Mouse (Mus musculus): ENCODE data around the gene Olfr1427.
"Not testable (repeated sequence)": the region's sequence is repeated elsewhere in the genome, so short reads cannot be mapped to it uniquely, and the experiment has no call there.

Gene Olfr1427

DNA sequence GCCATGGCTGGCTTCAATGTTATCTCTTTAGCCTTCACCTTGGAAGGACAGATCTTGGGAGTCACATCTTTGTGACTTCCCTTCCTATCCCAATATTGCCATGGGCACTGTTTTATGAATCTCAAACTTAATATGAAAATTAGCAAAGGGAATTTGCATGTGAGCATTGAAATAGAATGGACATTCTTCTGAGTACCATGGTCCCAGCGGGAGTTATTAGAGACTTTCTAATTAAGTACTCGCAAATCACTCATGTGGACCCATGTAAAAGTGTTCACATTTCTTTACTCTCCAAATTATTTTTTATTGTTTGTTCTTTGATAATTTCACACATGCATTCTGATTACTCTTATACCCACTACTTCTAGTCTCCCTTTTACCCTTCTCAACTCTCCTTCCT, at the start of gene Olfr1427:
Olfr1427 (minus strand) TSS at position 101 of the 400 bp plus-strand sequence.
- DNase-seq = no peak

DNA sequence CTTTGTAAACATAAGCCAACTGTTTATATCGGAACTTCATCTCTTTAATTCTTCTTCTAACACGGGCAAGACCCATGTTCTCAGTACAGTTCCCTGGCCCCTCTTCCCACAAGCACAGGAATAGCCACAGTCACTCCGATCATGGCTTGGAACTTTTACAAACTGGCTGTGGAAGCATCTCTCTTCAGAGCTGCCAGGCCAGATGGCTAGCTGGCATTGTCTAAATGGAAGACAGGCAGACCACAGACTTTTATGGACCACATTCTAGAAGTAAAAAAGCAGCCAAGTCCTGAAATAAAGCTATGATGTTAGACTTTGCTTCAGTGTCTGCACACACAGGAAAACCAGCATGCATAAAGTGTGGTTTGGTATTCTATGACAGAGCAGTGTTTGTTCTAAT, 42.3 kb upstream of the Olfr1427 start:
- no peak for DNase-seq

DNA sequence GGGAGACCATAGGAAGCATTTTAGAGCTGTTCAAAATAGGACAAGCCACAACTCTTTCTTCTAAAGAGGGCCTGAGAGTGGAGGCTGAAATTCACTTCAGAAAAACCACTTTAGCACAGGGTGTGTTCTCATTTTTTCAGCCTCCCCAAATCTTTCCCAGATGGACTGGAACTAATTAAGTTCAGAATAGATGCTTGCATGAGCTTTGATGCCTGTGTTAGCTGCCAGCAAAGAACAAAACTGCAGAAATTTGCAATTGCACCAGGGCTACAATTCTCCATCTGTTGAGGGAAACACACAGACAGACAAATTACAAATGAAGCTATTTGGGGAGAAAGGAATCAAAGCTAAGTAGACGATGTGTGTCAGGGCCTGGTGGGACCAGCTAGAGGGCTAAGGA, 40.2 kb upstream of the Olfr1427 start:
- DNase-seq = no peak

DNA sequence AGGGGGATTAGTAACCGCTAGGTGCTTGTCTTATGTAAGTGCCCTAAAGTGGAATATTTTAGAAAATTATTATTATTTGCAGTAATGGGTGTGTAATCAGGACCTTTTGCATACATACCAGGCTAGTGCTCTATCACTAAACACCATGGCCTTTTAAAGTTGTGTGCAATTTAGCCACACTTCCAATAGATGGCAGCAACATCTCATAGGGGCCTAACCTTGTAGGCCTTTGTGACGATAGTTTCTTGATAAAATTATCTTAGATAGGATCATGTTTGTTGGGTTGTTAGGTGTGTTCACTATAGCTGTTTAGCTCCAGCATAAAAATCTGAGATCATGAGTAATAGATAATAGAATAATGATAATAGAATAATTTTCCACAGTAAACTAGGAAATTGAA, 31.2 kb upstream of the Olfr1427 start:
- peak; percentile 2 for DNase-seq

DNA sequence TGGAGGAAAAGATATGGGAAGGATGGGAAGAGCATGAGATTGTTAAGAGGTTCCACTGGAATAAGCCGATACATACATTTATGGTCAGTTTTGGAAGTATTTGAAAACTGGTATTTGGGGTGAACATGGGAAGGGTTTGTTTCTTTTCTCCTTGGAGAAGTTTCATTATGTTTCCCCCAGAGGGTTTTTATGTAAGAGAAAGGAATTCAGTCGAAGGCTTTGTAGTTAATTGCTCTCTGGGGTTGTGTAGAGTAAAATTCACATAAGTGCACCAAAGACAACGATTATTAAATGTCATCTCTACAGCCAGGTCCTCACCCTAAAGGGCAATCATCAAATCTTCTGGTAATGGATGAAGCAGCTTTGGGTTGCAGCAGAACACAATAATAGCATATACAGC, 20.0 kb upstream of the Olfr1427 start, which contains the start of gene Olfr76:
Olfr76 (minus strand) TSS at position 101 of the 400 bp plus-strand sequence.
- DNase-seq = no peak

DNA sequence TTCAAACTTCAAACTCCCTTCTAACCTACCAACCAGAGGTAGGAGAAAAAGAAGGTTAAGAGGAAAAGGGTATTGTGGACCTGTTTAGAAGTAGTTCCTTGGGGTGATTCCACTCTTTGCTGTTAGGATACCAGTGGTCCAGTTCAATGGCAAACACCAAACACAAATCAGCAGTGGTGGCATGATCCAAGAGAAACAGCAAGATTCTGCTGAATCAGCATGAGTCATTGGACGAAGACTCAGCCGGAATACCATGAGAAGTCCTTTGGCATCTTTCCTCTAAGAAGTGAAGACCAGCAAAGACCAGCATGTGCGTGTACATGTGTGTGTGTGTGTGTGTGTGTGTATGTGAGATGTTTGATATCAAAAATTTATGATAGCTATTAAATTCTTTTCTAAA, 13.3 kb upstream of the Olfr1427 start:
- no peak for DNase-seq

DNA sequence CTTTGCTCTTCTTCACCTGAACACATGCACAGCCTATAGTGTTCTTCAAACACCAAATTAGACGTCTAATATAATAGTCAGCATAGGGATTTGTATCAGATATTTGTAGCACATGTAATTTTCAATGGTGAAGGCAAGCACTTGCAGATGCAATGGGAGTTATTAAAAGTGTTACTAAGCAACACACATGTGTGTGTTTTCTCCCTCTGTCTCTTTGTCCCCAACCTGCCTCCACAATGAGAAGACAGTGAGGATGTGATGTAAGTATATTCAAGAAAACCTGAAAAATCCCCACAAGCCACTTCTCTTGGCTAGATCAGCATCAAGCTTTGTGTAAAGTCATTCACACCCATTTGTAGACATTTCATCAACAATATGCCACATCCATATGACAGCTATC, 12.7 kb upstream of the Olfr1427 start, which contains the start of gene Olfr1428:
Olfr1428 (minus strand) TSS at position 101 of the 400 bp plus-strand sequence.
- DNase-seq = no peak

DNA sequence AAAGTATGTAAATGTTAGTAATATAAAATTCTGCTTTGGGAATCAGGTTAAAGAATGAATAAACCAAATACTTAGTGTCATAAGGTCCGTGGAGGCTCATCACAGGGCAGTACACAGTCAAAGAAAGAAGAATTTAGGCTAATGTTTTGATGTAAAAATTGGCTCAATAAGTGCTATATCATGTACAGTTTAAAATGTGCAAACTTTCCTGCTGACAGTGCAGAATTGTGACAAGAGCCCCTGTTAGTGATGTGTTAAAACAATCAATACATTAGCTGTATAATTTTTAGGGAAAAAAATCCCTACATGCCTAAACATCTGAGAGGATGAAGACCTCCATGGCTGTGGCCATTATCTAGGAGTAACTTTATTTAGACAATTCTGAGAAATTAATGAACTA, 10.7 kb upstream of the Olfr1427 start:
- DNase-seq = no peak

DNA sequence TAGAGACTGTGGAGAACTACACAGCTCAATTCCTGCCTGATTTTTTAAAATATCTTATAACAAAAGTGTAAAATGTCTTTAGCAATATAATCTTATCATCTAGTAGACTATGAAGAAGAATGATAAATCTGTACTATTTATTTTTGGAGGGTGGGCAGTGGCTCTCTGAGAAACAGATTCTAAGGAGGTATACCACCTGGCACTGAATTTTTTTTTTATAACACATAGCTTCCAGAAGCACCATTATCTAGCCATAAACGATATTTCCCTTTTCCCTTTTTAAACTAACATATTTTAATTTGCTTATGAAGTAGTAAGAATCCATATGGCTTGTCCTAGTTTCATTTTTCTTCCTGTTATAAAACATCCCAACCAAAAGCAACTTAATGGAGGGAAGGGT, 1.4 kb upstream of the Olfr1427 start:
- DNase-seq = no peak

DNA sequence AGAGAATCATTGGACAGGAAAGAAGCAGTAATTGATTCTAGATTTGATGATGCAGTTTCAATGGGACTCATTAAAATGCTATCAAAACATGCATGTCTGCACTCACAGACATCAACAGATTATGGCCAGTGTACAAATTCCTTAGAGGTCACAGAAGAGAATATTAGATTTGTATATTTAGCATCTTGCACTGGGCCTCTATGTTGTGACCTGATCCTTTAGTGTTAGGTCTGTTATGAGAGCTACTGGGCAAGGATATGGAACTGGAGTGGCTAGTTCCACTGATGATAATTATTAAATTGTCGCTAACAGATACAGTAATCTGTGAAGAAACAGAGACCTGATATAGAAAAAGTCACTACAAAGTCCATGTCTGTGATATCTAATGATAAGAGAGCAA, 11.2 kb downstream of the Olfr1427 start, which contains the start of gene Olfr1426:
Olfr1426 (minus strand) TSS at position 101 of the 400 bp plus-strand sequence.
- no peak for DNase-seq

DNA sequence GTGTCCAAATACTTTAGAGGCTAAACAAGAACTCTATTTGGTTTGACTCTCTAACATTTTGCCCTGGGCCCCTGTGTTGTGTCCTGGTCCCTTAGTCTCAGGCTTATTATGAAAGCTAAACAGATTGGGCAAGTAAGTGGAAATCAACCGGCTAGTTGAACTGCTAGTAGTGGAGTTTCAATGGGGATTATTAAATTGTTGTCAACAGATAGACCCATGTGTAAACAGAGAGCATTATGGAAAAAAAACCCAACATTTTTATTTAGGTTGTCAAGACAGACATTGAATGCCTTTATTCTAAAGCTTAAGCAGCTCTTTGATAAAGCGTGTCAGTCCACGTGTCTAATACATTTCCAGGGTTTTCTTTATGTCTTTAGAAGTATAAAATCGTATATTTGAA, 25.5 kb downstream of the Olfr1427 start, which contains the start of gene Olfr1425:
Olfr1425 (minus strand) TSS at position 101 of the 400 bp plus-strand sequence.
- DNase-seq = not testable (repeated sequence)

DNA sequence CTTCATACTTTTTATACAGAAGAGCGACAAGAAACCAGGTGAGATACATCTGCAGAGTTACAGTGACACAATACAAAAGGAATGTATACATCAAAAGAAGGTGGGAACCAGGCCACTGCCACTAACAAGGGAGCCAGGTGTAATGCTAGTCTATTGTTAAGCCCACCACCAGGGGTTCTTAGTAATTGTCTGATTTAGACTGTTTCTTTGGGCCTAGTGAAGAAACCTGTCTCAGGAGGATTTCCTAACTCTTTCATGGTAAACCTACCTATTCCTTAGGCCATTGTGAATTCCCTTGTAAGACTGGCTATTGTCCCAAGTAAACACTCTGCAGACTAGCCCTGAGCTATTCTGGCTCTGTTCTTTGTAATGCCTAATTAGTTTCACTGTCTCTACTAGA, 33.6 kb downstream of the Olfr1427 start:
- DNase-seq = not testable (repeated sequence)

DNA sequence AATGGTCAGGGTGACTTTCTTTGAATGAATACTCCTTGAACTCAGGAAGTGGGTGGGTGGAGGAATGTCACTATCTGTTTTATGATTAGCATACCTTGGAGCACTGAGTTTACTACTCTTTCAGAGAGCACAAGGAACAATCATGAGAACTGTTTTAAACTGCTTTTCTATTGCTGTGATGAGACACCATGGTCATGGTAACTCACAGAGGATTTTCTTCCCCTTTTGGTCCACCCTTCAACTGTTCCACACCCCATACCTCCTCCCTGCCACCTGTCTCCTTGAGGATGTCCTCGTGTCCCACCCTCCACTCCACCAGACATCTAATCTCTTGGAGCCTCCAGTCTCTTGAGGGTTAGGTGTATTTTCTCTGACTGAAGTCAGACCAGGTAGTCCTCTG, 35.3 kb downstream of the Olfr1427 start:
- not testable (repeated sequence) for DNase-seq

DNA sequence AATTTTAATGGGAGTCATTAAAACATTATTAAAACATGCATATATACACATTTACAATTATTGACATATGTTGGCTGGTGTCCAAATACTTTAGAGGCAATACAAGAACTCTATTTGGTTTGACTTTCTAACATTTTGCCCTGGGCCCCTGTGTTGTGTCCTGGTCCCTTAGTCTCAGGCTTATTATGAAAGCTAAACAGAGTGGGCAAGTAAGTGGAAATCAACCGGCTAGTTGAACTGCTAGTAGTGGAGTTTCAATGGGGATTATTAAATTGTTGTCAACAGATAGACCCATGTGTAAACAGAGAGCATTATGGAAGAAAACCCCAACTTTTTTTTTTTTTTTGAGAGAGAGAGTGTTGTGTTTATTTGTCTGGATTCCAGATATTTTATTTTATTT, 40.6 kb downstream of the Olfr1427 start, which contains the start of gene Olfr1424:
Olfr1424 (minus strand) TSS at position 101 of the 400 bp plus-strand sequence.
- not testable (repeated sequence) for DNase-seq
